Mouse (Mus musculus): Measurements from ENCODE around the gene Socs7. TPM values are rescaled to one million over a fixed set of nuclear protein-coding genes. Genes with fewer than 3 reads are reported as not detected.

Gene Socs7
- total RNA-seq, 1 experiment, result 14.5 TPM

GRCm38 (mm10) chr11:97435808-97436491 lies 73.6 kb downstream of the Socs7 start:
- no peak for TF ChIP-seq CHD2 (IDR thresholded peaks at IDR 0.05; ENCODE audit: low read depth, low read length)
- TF ChIP-seq HCFC1 (IDR thresholded peaks at IDR 0.05; ENCODE audit: borderline replicate concordance, insufficient read depth, low read length), result no peak
- TF ChIP-seq MAFK (IDR thresholded peaks at IDR 0.05; ENCODE audit: insufficient read depth, low read depth, low read length), result 0 out of 2 replicates have a peak, but pooled peaks have one; percentile 5
- TF ChIP-seq ZNF384 (IDR thresholded peaks at IDR 0.05; ENCODE audit: low read depth, low read length), result no peak
- TF ChIP-seq ZC3H11A (IDR thresholded peaks at IDR 0.05; ENCODE audit: borderline replicate concordance, low read depth, low read length), result no peak
- Histone ChIP-seq H3K9me3 (ENCODE audit: control insufficient read depth, insufficient read depth, low read depth, low read length) (no peaks in the 10 kb centered on the region), H3K36me3 (ENCODE audit: control insufficient read depth, insufficient read depth, low read length, poor library complexity, severe bottlenecking) (no peaks in the 10 kb centered on the region), H3K4me3 (ENCODE audit: insufficient read depth in 1 of 2, low read depth in 1 of 2, low read length in 2 of 2, poor library complexity in 1 of 2, severe bottlenecking in 1 of 2) (peak overlapping the region; percentile 8 to 39; a peak in 1 of 4 replicates), H3K4me1 (ENCODE audit: control insufficient read depth in 2 of 2, insufficient read depth in 2 of 2, low read length in 2 of 2, poor library complexity in 1 of 2) (peaks cover 25 to 57% of the 10 kb centered on the region in 2 experiments), H3K9ac (ENCODE audit: insufficient read depth, low read depth, low read length, poor library complexity, severe bottlenecking) (peak overlapping the region; percentile 8; the same call in 1 of the 2 replicates), H3K27ac (ENCODE audit: insufficient read depth, low read depth, low read length, poor library complexity, severe bottlenecking) (peak overlapping the region; percentile 65)
- no peak for DNase-seq (ENCODE audit: low read depth, low spot score)
- in situ Hi-C loops (cut with MboI; ENCODE audit: low sequenced_read_pairs in 2 of 2, unreplicated experiment in 2 of 2), result no loop called here

- Histone ChIP-seq H3K9me3 (ENCODE audit: control insufficient read depth, insufficient read depth, low read depth, low read length) (no peaks in the 10 kb centered on the region), H3K36me3 (ENCODE audit: control insufficient read depth, insufficient read depth, low read length, poor library complexity, severe bottlenecking) (no peaks in the 10 kb centered on the region), H3K4me3 (ENCODE audit: insufficient read depth in 1 of 2, low read depth in 1 of 2, low read length in 2 of 2, poor library complexity in 1 of 2, severe bottlenecking in 1 of 2) (no peak overlapping the region), H3K9ac (ENCODE audit: insufficient read depth, low read depth, low read length, poor library complexity, severe bottlenecking) (peak overlapping the region; percentile 33; the same call in 1 of the 2 replicates), H3K4me1 (ENCODE audit: control insufficient read depth in 2 of 2, insufficient read depth in 2 of 2, low read length in 2 of 2, poor library complexity in 1 of 2) (peaks cover 25 to 55% of the 10 kb centered on the region in 2 experiments), H3K27ac (ENCODE audit: insufficient read depth, low read depth, low read length, poor library complexity, severe bottlenecking) (peak overlapping the region; percentile 37; the same call in 1 of the 2 replicates)
- no peak for TF ChIP-seq ZNF384 (IDR thresholded peaks at IDR 0.05; ENCODE audit: low read depth, low read length)
- TF ChIP-seq CHD2 (IDR thresholded peaks at IDR 0.05; ENCODE audit: low read depth, low read length), result peak; percentile 55; the same call in 1 of the 2 replicates
- no peak for TF ChIP-seq ZC3H11A (IDR thresholded peaks at IDR 0.05; ENCODE audit: borderline replicate concordance, low read depth, low read length)
- TF ChIP-seq MAFK (IDR thresholded peaks at IDR 0.05; ENCODE audit: insufficient read depth, low read depth, low read length), result peak; percentile 78; the same call in 1 of the 2 replicates
- no peak for DNase-seq (ENCODE audit: low read depth, low spot score)
- in situ Hi-C loops (cut with MboI; ENCODE audit: low sequenced_read_pairs in 2 of 2, unreplicated experiment in 2 of 2), result no loop called here
These were observed 75.4 kb downstream of the Socs7 start for GRCm38 (mm10) chr11:97437745-97438144.

- Histone ChIP-seq H3K9me3 (ENCODE audit: control insufficient read depth, insufficient read depth, low read depth, low read length) (no peaks in the 10 kb centered on the region), H3K36me3 (ENCODE audit: control insufficient read depth, insufficient read depth, low read length, poor library complexity, severe bottlenecking) (peaks cover 3% of the 10 kb centered on the region; the same call in 1 of the 2 replicates), H3K4me1 (ENCODE audit: control insufficient read depth in 2 of 2, insufficient read depth in 2 of 2, low read length in 2 of 2, poor library complexity in 1 of 2) (peaks cover 25 to 52% of the 10 kb centered on the region in 2 experiments), H3K4me3 (ENCODE audit: insufficient read depth in 1 of 2, low read depth in 1 of 2, low read length in 2 of 2, poor library complexity in 1 of 2, severe bottlenecking in 1 of 2) (no peak overlapping the region), H3K9ac (ENCODE audit: insufficient read depth, low read depth, low read length, poor library complexity, severe bottlenecking) (peak overlapping the region; percentile 11; the same call in 1 of the 2 replicates), H3K27ac (ENCODE audit: insufficient read depth, low read depth, low read length, poor library complexity, severe bottlenecking) (no peak overlapping the region)
- no peak for DNase-seq (ENCODE audit: low read depth, low spot score)
- no peak for TF ChIP-seq HCFC1 (IDR thresholded peaks at IDR 0.05; ENCODE audit: borderline replicate concordance, insufficient read depth, low read length)
- no peak for TF ChIP-seq ZNF384 (IDR thresholded peaks at IDR 0.05; ENCODE audit: low read depth, low read length)
- no peak for TF ChIP-seq CHD2 (IDR thresholded peaks at IDR 0.05; ENCODE audit: low read depth, low read length)
- no peak for TF ChIP-seq MAFK (IDR thresholded peaks at IDR 0.05; ENCODE audit: insufficient read depth, low read depth, low read length)
- TF ChIP-seq ZC3H11A (IDR thresholded peaks at IDR 0.05; ENCODE audit: borderline replicate concordance, low read depth, low read length), result no peak
- in situ Hi-C loops (cut with MboI; ENCODE audit: low sequenced_read_pairs in 2 of 2, unreplicated experiment in 2 of 2), result no loop called here
These were observed 76.5 kb downstream of the Socs7 start for GRCm38 (mm10) chr11:97438868-97439267.

GRCm38 (mm10) chr11:97439935-97440334 lies 77.6 kb downstream of the Socs7 start:
- Histone ChIP-seq H3K9me3 (ENCODE audit: control insufficient read depth, insufficient read depth, low read depth, low read length) (no peaks in the 10 kb centered on the region), H3K27ac (ENCODE audit: insufficient read depth, low read depth, low read length, poor library complexity, severe bottlenecking) (no peak overlapping the region), H3K4me1 (ENCODE audit: control insufficient read depth in 2 of 2, insufficient read depth in 2 of 2, low read length in 2 of 2, poor library complexity in 1 of 2) (peaks cover 24 to 51% of the 10 kb centered on the region in 2 experiments), H3K9ac (ENCODE audit: insufficient read depth, low read depth, low read length, poor library complexity, severe bottlenecking) (peak overlapping the region; percentile 69), H3K36me3 (ENCODE audit: control insufficient read depth, insufficient read depth, low read length, poor library complexity, severe bottlenecking) (peaks cover 11% of the 10 kb centered on the region), H3K4me3 (ENCODE audit: insufficient read depth in 1 of 2, low read depth in 1 of 2, low read length in 2 of 2, poor library complexity in 1 of 2, severe bottlenecking in 1 of 2) (peak overlapping the region; percentile 66 to 71)
- in situ Hi-C loops (cut with MboI; ENCODE audit: low sequenced_read_pairs in 2 of 2, unreplicated experiment in 2 of 2), result no loop called here
- TF ChIP-seq ZNF384 (IDR thresholded peaks at IDR 0.05; ENCODE audit: low read depth, low read length) (no peak), ZC3H11A (IDR thresholded peaks at IDR 0.05; ENCODE audit: borderline replicate concordance, low read depth, low read length) (no peak), CHD2 (IDR thresholded peaks at IDR 0.05; ENCODE audit: low read depth, low read length) (no peak), MAFK (IDR thresholded peaks at IDR 0.05; ENCODE audit: insufficient read depth, low read depth, low read length) (no peak), HCFC1 (IDR thresholded peaks at IDR 0.05; ENCODE audit: borderline replicate concordance, insufficient read depth, low read length) (no peak)
- no peak for DNase-seq (ENCODE audit: low read depth, low spot score)
